Mouse (Mus musculus) forebrain, embryonic 15.5 days (tissue): Measurements from ENCODE around the gene Lipe. TPM values are rescaled to one million over a fixed set of nuclear protein-coding genes. Genes with fewer than 3 reads are reported as not detected.

Experiments
- ATAC-seq: fragments of 200-750 bp; cut with Nextera tagmentation; replicated peaks from 2 replicates; pipeline ENCODE4 v1.8.0; 2017; ENCODE audit warnings: mild to moderate bottlenecking, moderate TSS enrichment, moderate library complexity
- H3K27ac ChIP-seq: fragments of 300-500 bp; sonication (generic); replicated peaks from 2 replicates; pipeline ENCODE4 v1.5.1; 2015; ENCODE audit warnings: mild to moderate bottlenecking, inconsistent platforms
- H3K27me3 ChIP-seq: fragments of 300-500 bp; sonication (generic); 2 replicates; pipeline ENCODE4 v1.6.1; 2015; ENCODE audit warnings: inconsistent platforms
- H3K36me3 ChIP-seq: fragments of 300-500 bp; sonication (generic); 2 replicates; pipeline ENCODE4 v1.6.1; 2015; ENCODE audit warnings: mild to moderate bottlenecking, inconsistent platforms
- H3K4me1 ChIP-seq: fragments of 300-500 bp; sonication (generic); 2 replicates; pipeline ENCODE4 v1.6.1; 2015; ENCODE audit warnings: inconsistent platforms
- H3K4me2 ChIP-seq: fragments of 300-500 bp; sonication (generic); replicated peaks from 2 replicates; pipeline ENCODE4 v1.6.1; 2015; ENCODE audit warnings: mild to moderate bottlenecking, inconsistent platforms
- H3K4me3 ChIP-seq: fragments of 300-500 bp; sonication (generic); 2 replicates; pipeline ENCODE4 v1.5.1; 2015; ENCODE audit warnings: mild to moderate bottlenecking, inconsistent platforms
- H3K9ac ChIP-seq: fragments of 300-500 bp; sonication (generic); replicated peaks from 2 replicates; pipeline ENCODE4 v1.6.1; 2015; ENCODE audit warnings: mild to moderate bottlenecking, inconsistent platforms
- H3K9me3 ChIP-seq: fragments of 300-500 bp; sonication (generic); 2 replicates; pipeline ENCODE4 v1.6.1; 2016; ENCODE audit warnings: inconsistent platforms
- WGBS: fragments of 180-500 bp; shearing (Covaris S2); methylation state at CpG from one replicate; pipeline ENCODE4 v1.1.7; 2015; ENCODE audit warnings: mixed read lengths; 5-methylcytosine and 5-hydroxymethylcytosine counted together
- polyA plus RNA-seq: library from polyadenylated mRNA; unstranded; fragments of >200 nt; fragmentation: Nextera tagmentation; extraction: Ambion mirVana; gene quantifications from 2 replicates; pipeline ENCODE4 v1.2.1, GENCODE M21; 2015

Gene Lipe
- polyA plus RNA-seq, 1 experiment from 2014 or later: 16.1 TPM

- no peak overlapping the region for H3K4me3 ChIP-seq
- 11% methylated on average over 13 of the region's 13 CpGs for WGBS
- peak; percentile 36; the same call in 1 of the 2 replicates for ATAC-seq
- no peak overlapping the region for H3K4me2 ChIP-seq
- H3K9ac ChIP-seq: no peak overlapping the region
- peaks cover 24% of the 10 kb centered on the region for H3K36me3 ChIP-seq
- H3K27ac ChIP-seq: no peak overlapping the region
- H3K9me3 ChIP-seq: no peaks in the 10 kb centered on the region
- H3K27me3 ChIP-seq: peaks cover 27% of the 10 kb centered on the region
- peaks cover 18% of the 10 kb centered on the region for H3K4me1 ChIP-seq
These were observed 32.4 kb downstream of the Lipe start for GRCm38 (mm10) chr7:25365937-25366625.

DNA sequence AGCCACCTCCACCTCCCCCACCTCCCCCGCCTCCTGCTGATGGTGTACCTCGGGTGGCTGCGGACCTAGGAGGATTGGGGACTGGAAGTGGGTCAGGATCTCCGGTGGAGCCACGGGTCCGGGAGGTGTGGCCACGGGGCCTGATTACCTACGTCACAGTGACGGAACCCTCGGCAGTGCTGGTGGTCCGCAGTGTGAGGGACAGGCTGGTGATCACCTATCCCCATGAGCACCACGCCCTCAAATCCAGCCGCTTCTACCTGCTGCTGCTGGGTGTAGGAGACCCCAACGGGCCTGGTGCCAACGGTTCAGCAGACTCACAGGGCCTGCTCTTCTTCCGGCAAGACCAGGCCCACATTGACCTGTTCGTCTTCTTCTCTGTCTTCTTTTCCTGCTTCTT is 34.9 kb downstream of the Lipe start:
- peaks cover 20% of the 10 kb centered on the region for H3K27me3 ChIP-seq
- no peak for ATAC-seq
- H3K9ac ChIP-seq: no peak overlapping the region
- no peak overlapping the region for H3K27ac ChIP-seq
- H3K4me1 ChIP-seq: peaks cover 15% of the 10 kb centered on the region
- peaks cover 46% of the 10 kb centered on the region for H3K36me3 ChIP-seq
- no peaks in the 10 kb centered on the region for H3K9me3 ChIP-seq
- 92% methylated on average over 17 of the region's 17 CpGs for WGBS
- H3K4me2 ChIP-seq: no peak overlapping the region
- H3K4me3 ChIP-seq: no peak overlapping the region

DNA sequence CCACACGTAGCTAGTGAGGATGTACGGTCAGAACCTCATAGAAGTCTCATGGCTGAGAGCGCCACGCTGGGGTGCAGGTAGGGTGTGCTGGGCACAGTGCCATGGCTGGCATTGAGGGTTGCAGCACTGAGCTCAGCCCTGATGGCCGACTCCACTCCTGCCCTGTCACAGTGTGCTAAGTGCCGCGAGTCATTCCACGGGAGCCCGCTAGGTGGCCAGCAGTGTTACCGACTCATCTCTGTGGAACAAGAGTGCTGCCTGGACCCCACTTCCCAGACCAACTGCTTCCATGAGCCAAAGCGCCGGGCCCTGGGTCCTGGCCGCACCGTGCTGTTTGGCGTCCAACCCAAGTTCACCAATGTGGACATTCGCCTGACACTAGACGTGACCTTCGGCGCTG is 35.4 kb downstream of the Lipe start:
- H3K4me3 ChIP-seq: no peak overlapping the region
- H3K27me3 ChIP-seq: peaks cover 15% of the 10 kb centered on the region
- H3K36me3 ChIP-seq: peaks cover 48% of the 10 kb centered on the region
- no peak overlapping the region for H3K4me2 ChIP-seq
- H3K27ac ChIP-seq: no peak overlapping the region
- 86% methylated on average over 19 of the region's 19 CpGs for WGBS
- no peak overlapping the region for H3K9ac ChIP-seq
- peaks cover 14% of the 10 kb centered on the region for H3K4me1 ChIP-seq
- no peaks in the 10 kb centered on the region for H3K9me3 ChIP-seq
- no peak for ATAC-seq

- Histone ChIP-seq H3K4me3 (no peak overlapping the region), H3K36me3 (peaks cover 49% of the 10 kb centered on the region), H3K27me3 (no peaks in the 10 kb centered on the region), H3K4me1 (no peaks in the 10 kb centered on the region), H3K9me3 (no peaks in the 10 kb centered on the region), H3K27ac (no peak overlapping the region; the same call in 1 of the 2 replicates), H3K4me2 (no peak overlapping the region), H3K9ac (no peak overlapping the region)
- ATAC-seq: peak; percentile 62; the same call in 1 of the 2 replicates
- 58% methylated on average over 19 of the region's 19 CpGs for WGBS
These were observed 39.7 kb downstream of the Lipe start for GRCm38 (mm10) chr7:25358721-25359206.

- 90% methylated on average over 8 of the region's 8 CpGs for WGBS
These were observed 49.6 kb downstream of the Lipe start for GRCm38 (mm10) chr7:25348861-25349260.

GRCm38 (mm10) chr7:25341000-25341784 is 57.3 kb downstream of the Lipe start:
- Histone ChIP-seq H3K9ac (no peak overlapping the region), H3K9me3 (no peaks in the 10 kb centered on the region), H3K4me1 (no peaks in the 10 kb centered on the region), H3K36me3 (peaks cover 40% of the 10 kb centered on the region), H3K4me3 (no peak overlapping the region), H3K27me3 (no peaks in the 10 kb centered on the region), H3K4me2 (no peak overlapping the region), H3K27ac (peak overlapping the region; percentile 62)
- peak; percentile 65 for ATAC-seq
- WGBS: 66% methylated on average over 19 of the region's 20 CpGs

More at GRCm38 (mm10) chr7:25348861-25349260, 49.6 kb downstream of the Lipe start:
- Histone ChIP-seq H3K9ac (no peak overlapping the region), H3K27me3 (no peaks in the 10 kb centered on the region), H3K4me2 (no peak overlapping the region), H3K9me3 (no peaks in the 10 kb centered on the region), H3K4me1 (no peaks in the 10 kb centered on the region), H3K27ac (no peak overlapping the region), H3K36me3 (peaks cover 74% of the 10 kb centered on the region), H3K4me3 (no peak overlapping the region)
- ATAC-seq: no peak

DNA sequence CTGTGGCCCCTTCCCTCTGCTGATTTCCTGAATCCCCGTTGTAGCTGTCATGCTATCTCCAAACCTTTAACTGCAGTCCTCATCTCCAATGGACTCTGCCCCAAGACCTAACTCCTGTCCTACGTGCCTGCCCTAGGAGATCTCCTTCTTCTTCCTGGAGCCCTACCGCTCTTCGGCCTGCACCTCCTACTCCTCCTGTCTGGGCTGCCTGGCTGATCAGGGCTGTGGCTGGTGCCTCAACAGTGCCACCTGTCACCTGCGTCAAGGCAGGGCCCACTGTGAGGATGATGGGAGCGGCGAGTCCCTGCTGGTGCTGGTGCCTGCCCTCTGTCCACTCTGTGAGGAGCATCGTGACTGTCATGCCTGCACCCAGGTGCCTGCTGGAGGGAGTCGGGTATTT is 59.2 kb downstream of the Lipe start:
- Histone ChIP-seq H3K4me3 (no peak overlapping the region), H3K27me3 (no peaks in the 10 kb centered on the region), H3K4me2 (no peak overlapping the region), H3K36me3 (peaks cover 47% of the 10 kb centered on the region), H3K4me1 (no peaks in the 10 kb centered on the region), H3K27ac (no peak overlapping the region), H3K9ac (no peak overlapping the region), H3K9me3 (no peaks in the 10 kb centered on the region)
- 94% methylated on average over 9 of the region's 9 CpGs for WGBS
- ATAC-seq: no peak

- H3K36me3 ChIP-seq: peaks cover 49% of the 10 kb centered on the region
- WGBS: 82% methylated on average over 12 of the region's 12 CpGs
- ATAC-seq: no peak
These were observed 64.0 kb downstream of the Lipe start for GRCm38 (mm10) chr7:25334472-25334871.

DNA sequence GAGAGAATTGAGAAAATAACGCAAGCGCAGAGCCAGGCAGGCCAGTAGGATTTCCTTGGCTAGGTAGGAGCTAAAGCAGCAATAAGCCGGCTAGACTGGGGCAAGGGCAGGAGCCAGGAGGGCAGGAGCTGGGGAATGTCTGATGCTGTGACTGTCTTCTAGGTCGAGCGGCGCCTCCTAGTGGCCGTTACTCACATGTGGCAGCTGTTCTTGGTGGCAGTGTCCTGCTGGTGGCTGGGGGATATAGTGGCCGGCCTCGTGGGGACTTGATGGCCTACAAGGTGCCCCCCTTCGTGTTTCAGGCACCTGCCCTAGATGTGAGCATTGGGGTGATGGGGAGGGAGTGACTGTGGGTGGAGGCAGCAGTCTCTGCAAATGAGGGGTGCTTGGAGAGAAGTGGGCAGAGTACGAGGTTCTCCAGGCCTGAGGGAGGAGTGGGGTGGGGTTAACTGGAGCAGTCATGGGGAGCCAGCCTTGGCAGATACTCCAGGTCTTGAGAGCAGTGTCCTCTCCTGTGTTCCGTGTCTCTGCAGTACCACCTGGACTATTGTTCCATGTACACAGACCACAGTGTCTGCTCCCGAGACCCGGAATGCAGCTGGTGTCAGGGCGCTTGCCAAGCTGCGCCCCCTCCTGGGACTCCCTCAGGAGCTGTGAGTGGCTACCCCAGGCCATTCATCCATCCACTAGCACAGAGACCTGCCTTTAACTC is 64.8 kb downstream of the Lipe start:
- Histone ChIP-seq H3K27ac (no peak overlapping the region), H3K36me3 (peaks cover 49% of the 10 kb centered on the region), H3K4me2 (no peak overlapping the region), H3K4me1 (no peaks in the 10 kb centered on the region), H3K9me3 (no peaks in the 10 kb centered on the region), H3K4me3 (no peak overlapping the region), H3K9ac (no peak overlapping the region), H3K27me3 (no peaks in the 10 kb centered on the region)
- WGBS: 38% methylated on average over 16 of the region's 16 CpGs
- 0 out of 2 replicates have a peak, but pooled peaks have one; percentile 43 for ATAC-seq

More at GRCm38 (mm10) chr7:25334472-25334871, 64.0 kb downstream of the Lipe start:
- no peak overlapping the region for H3K27ac ChIP-seq
- no peaks in the 10 kb centered on the region for H3K27me3 ChIP-seq
- no peak overlapping the region for H3K4me3 ChIP-seq
- H3K4me2 ChIP-seq: no peak overlapping the region
- no peaks in the 10 kb centered on the region for H3K4me1 ChIP-seq
- H3K9ac ChIP-seq: no peak overlapping the region
- no peaks in the 10 kb centered on the region for H3K9me3 ChIP-seq
